Mouse (Mus musculus) c-Kit-negative CD71-positive TER-119-positive erythroid progenitor cells, embryonic 14.5 days (primary cell): ENCODE results near the gene Spata16.
"Not testable (repeated sequence)": the region's sequence is repeated elsewhere in the genome, so short reads cannot be mapped to it uniquely, and the experiment has no call there.

Experiments used
- DNase-seq: peaks from one replicate; pipeline ENCODE4 v3.0.0-alpha.2; 2013; ENCODE audit warnings: low read depth, low spot score

Spata16 gene

GRCm38 (mm10) chr3:26637402-26637801 is at the start of gene Spata16:
Gene Spata16, plus strand, starts transcription at chr3:26637620.
- DNase-seq = no peak

- no peak for DNase-seq
Measured at GRCm38 (mm10) chr3:26604861-26605260, 32.6 kb upstream of the Spata16 start.

- no peak for DNase-seq
Measured at GRCm38 (mm10) chr3:26608531-26608930, 28.9 kb upstream of the Spata16 start.

- DNase-seq = no peak
Measured at GRCm38 (mm10) chr3:26639214-26639613, 1.8 kb downstream of the Spata16 start.

- DNase-seq = no peak
Measured at GRCm38 (mm10) chr3:26639851-26640250, 2.4 kb downstream of the Spata16 start.

GRCm38 (mm10) chr3:26640321-26641075 is 3.1 kb downstream of the Spata16 start:
- no peak for DNase-seq

GRCm38 (mm10) chr3:26641351-26642249 is 4.2 kb downstream of the Spata16 start:
- DNase-seq = no peak

- DNase-seq = no peak
Measured at GRCm38 (mm10) chr3:26644136-26644535, 6.7 kb downstream of the Spata16 start.

- DNase-seq = no peak
Measured at GRCm38 (mm10) chr3:26646834-26647233, 9.4 kb downstream of the Spata16 start.

GRCm38 (mm10) chr3:26685832-26686231 is 48.4 kb downstream of the Spata16 start:
- no peak for DNase-seq

- DNase-seq = not testable (repeated sequence)
Measured at GRCm38 (mm10) chr3:26709492-26709891, 72.1 kb downstream of the Spata16 start.

GRCm38 (mm10) chr3:26727526-26727925 is 90.1 kb downstream of the Spata16 start:
- DNase-seq = no peak

GRCm38 (mm10) chr3:26750492-26750891 is 113.1 kb downstream of the Spata16 start:
- DNase-seq = no peak

- no peak for DNase-seq
Measured at GRCm38 (mm10) chr3:26752441-26752840, 115.0 kb downstream of the Spata16 start.

GRCm38 (mm10) chr3:26793334-26794101 is 156.1 kb downstream of the Spata16 start:
- no peak for DNase-seq

- DNase-seq = no peak
Measured at GRCm38 (mm10) chr3:26795851-26796538, 158.6 kb downstream of the Spata16 start.

- DNase-seq = no peak
Measured at GRCm38 (mm10) chr3:26796954-26797353, 159.5 kb downstream of the Spata16 start.

- DNase-seq = no peak
Measured at GRCm38 (mm10) chr3:26814307-26814706, 176.9 kb downstream of the Spata16 start.

GRCm38 (mm10) chr3:26815764-26816163 is 178.3 kb downstream of the Spata16 start:
- DNase-seq = no peak

- DNase-seq = no peak
Measured at GRCm38 (mm10) chr3:26819398-26819797, 182.0 kb downstream of the Spata16 start.
